Mouse (Mus musculus) heart, embryonic 15.5 days (tissue): Measurements from ENCODE around the gene Incenp. TPM values are rescaled to one million over a fixed set of nuclear protein-coding genes. Genes with fewer than 3 reads are reported as not detected.
"Not testable (repeated sequence)": the region's sequence is repeated elsewhere in the genome, so short reads cannot be mapped to it uniquely, and the experiment has no call there.

Experiments used
- ATAC-seq: fragments of 200-750 bp; cut with Nextera tagmentation; replicated peaks from 2 replicates; pipeline ENCODE4 v1.8.0; 2017; ENCODE audit warnings: low read depth, moderate TSS enrichment; ENCODE audit not compliant: insufficient number of reproducible peaks, insufficient read depth, low FRiP score
- H3K27ac ChIP-seq: fragments of 300-500 bp; sonication (generic); 2 replicates; pipeline ENCODE4 v1.5.1; 2015; ENCODE audit warnings: mild to moderate bottlenecking, inconsistent platforms
- H3K27me3 ChIP-seq: fragments of 300-500 bp; sonication (generic); 2 replicates; pipeline ENCODE4 v1.6.1; 2015; ENCODE audit warnings: inconsistent platforms
- H3K36me3 ChIP-seq: fragments of 300-500 bp; sonication (generic); 2 replicates; pipeline ENCODE4 v1.6.1; 2015; ENCODE audit warnings: mild to moderate bottlenecking, inconsistent platforms
- H3K4me1 ChIP-seq: fragments of 300-500 bp; sonication (generic); replicated peaks from 2 replicates; pipeline ENCODE4 v1.6.1; 2015; ENCODE audit warnings: inconsistent platforms
- H3K4me2 ChIP-seq: fragments of 300-500 bp; sonication (generic); 2 replicates; pipeline ENCODE4 v1.6.1; 2015; ENCODE audit warnings: inconsistent platforms, mild to moderate bottlenecking, moderate library complexity
- H3K4me3 ChIP-seq: fragments of 300-500 bp; sonication (generic); 2 replicates; pipeline ENCODE4 v1.5.1; 2015; ENCODE audit warnings: mild to moderate bottlenecking, inconsistent platforms
- H3K9ac ChIP-seq: fragments of 300-500 bp; sonication (generic); 2 replicates; pipeline ENCODE4 v1.6.1; 2015; ENCODE audit warnings: mild to moderate bottlenecking, inconsistent platforms
- H3K9me3 ChIP-seq: fragments of 300-500 bp; sonication (generic); replicated peaks from 2 replicates; pipeline ENCODE4 v1.6.1; 2016; ENCODE audit warnings: inconsistent platforms
- WGBS: fragments of 180-500 bp; shearing (Covaris S2); methylation state at CpG from one replicate; pipeline ENCODE4 v1.1.7; 2015; ENCODE audit warnings: mixed read lengths; 5-methylcytosine and 5-hydroxymethylcytosine counted together
- microRNA-seq: library from miRNA; unstranded; fragments of <30 nt; microRNA quantifications from one replicate; pipeline ENCODE4, GENCODE M21; 2016
- polyA plus RNA-seq: library from polyadenylated mRNA; unstranded; fragments of >200 nt; fragmentation: Nextera tagmentation; extraction: Ambion mirVana; gene quantifications from 2 replicates; pipeline ENCODE4 v1.2.1, GENCODE M21; 2015

Incenp gene
- polyA plus RNA-seq, 1 experiment from 2014 or later, result 56.9 TPM

DNA sequence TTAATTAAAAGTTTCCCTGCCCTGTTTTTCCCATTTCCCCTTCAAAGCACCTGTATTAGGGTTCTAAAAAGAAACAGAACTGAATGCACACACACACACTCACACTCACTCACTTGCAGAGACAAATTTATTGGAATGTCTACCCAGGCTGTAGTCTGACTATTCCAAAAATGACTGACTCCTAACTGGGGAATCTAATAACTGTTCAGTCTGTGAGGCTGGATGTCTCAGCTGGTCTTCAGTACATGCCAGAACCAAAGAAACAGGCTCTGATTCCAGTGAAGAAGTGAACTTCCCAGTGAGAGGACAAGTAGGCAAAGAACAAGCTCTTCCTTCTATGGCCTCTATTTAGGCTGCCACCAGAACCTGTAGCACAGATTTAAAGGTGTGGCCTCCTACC lies 33.9 kb downstream of the Incenp start:
- H3K36me3 ChIP-seq, result peaks cover 3% of the 10 kb centered on the region; the same call in 1 of the 2 replicates
- no peaks in the 10 kb centered on the region for H3K27me3 ChIP-seq
- no peak overlapping the region for H3K4me3 ChIP-seq
- no peaks in the 10 kb centered on the region for H3K4me1 ChIP-seq
- H3K9me3 ChIP-seq, result no peaks in the 10 kb centered on the region
- H3K4me2 ChIP-seq, result no peak overlapping the region
- no peak overlapping the region for H3K9ac ChIP-seq
- no peak for ATAC-seq
- H3K27ac ChIP-seq, result no peak overlapping the region

DNA sequence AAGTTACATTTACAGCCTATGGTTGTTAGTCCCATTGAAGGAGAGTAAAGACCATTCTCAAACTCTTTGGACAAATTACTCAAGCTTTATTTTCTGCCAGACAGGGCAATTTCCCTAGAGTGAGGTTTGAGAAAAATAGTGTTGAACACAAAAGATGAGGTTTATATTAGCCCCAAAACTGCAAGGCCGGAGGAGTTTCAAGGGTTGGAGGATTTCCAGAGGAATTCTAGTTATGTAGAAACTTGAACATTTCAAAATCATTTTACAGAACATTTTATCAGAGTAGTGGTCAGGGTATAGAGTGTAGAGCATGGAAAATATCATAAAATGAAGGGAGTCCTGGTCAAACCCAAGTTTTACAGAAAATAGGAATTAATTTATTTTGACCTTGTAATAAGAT lies 34.5 kb downstream of the Incenp start:
- no peak overlapping the region for H3K4me2 ChIP-seq
- no peak overlapping the region for H3K4me3 ChIP-seq
- 76% methylated on average over 1 of the region's 1 CpGs for WGBS
- H3K36me3 ChIP-seq, result no peaks in the 10 kb centered on the region
- H3K9me3 ChIP-seq, result no peaks in the 10 kb centered on the region
- no peak overlapping the region for H3K9ac ChIP-seq
- no peaks in the 10 kb centered on the region for H3K4me1 ChIP-seq
- H3K27ac ChIP-seq, result no peak overlapping the region
- no peaks in the 10 kb centered on the region for H3K27me3 ChIP-seq
- no peak for ATAC-seq

- not testable (repeated sequence) for H3K36me3 ChIP-seq, H3K27ac ChIP-seq, ATAC-seq, H3K4me3 ChIP-seq, H3K4me1 ChIP-seq, H3K4me2 ChIP-seq, H3K27me3 ChIP-seq, H3K9me3 ChIP-seq, H3K9ac ChIP-seq
- WGBS, result 70% methylated on average over 3 of the region's 3 CpGs
Measured at GRCm38 (mm10) chr19:9860821-9861220, 38.5 kb downstream of the Incenp start.

GRCm38 (mm10) chr19:9849368-9850075 lies 49.8 kb downstream of the Incenp start:
- H3K4me3 ChIP-seq, ATAC-seq, H3K9ac ChIP-seq, H3K4me1 ChIP-seq, H3K9me3 ChIP-seq, H3K36me3 ChIP-seq, H3K27ac ChIP-seq, H3K27me3 ChIP-seq, H3K4me2 ChIP-seq: not testable (repeated sequence)
- WGBS, result 65% methylated on average over 3 of the region's 3 CpGs

- Histone ChIP-seq H3K9ac (no peak within 1 kb of the TSS), H3K4me3 (no peak within 1 kb of the TSS), H3K27me3 (no peaks in the 10 kb centered on the region), H3K36me3 (no peaks in the 10 kb centered on the region), H3K4me1 (no peaks in the 10 kb centered on the region), H3K4me2 (no peak within 1 kb of the TSS), H3K27ac (no peak within 1 kb of the TSS), H3K9me3 (no peaks in the 10 kb centered on the region)
- 71% methylated on average over 2 of the region's 2 CpGs for WGBS
- no peak for ATAC-seq
Measured at GRCm38 (mm10) chr19:9847262-9847661, 52.1 kb downstream of the Incenp start, which contains the start of gene Scgb2a2. TSS of gene Scgb2a2 (plus strand) at chr19:9847562.

DNA sequence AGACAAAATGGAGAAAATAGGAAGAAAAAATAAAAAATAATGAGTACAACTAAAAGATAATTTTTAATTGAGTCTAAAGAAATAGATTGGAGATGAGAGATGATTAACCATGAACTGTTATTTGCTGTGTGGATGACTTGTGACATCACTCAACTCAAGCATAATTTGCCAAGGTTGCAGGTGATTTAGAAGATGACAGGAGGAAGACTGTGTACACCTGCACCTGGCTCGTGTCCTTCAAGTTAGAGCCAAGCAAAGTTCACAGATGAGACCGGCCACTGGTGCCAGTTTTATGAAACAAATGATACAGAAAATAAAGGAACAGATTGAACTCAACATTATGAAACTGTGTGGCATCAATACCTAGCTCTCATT lies 62.0 kb downstream of the Incenp start:
- no peaks in the 10 kb centered on the region for H3K27me3 ChIP-seq
- H3K9me3 ChIP-seq, result no peaks in the 10 kb centered on the region
- no peak for ATAC-seq
- no peaks in the 10 kb centered on the region for H3K36me3 ChIP-seq
- 61% methylated on average over 2 of the region's 2 CpGs for WGBS
- H3K27ac ChIP-seq, result no peak overlapping the region
- H3K4me3 ChIP-seq, result no peak overlapping the region
- no peak overlapping the region for H3K4me2 ChIP-seq
- no peaks in the 10 kb centered on the region for H3K4me1 ChIP-seq
- no peak overlapping the region for H3K9ac ChIP-seq

DNA sequence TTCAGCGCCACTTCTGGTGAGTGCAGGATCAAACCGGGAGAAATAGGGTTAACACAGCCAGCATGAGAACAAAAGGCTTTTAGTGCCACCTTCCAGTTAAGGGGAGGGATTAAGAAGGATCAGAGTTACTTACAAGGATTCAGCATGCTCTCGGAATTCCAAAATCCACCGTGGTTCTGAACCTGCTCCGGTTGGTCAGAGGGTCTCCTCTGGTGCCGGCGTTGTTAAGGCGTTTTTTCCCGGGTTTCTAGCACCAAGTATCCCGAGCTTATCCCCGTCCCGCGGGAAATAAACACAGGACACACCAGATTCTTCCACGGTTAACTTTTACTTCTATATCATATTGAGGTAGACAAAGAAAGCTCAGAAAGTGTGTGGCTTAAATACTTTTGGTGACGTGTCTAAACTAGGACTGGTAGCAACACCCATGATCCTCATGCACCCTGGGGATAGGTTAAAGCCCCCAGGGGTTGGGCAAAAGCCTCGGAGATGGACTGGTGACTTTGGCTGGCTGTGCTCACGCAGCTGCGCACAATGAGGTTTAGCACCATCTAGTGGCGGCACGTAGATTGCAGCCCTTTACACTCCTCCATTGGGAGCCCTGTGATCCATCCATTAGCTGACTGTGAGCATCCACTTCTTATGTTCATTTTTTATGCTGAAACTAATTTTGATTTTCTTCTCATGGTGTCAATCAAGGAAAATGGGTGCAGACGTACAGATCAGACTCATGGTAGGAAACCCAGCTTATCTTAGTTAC lies 62.6 kb downstream of the Incenp start:
- H3K27me3 ChIP-seq, H3K9me3 ChIP-seq, H3K36me3 ChIP-seq, H3K9ac ChIP-seq, H3K4me1 ChIP-seq: not testable (repeated sequence)
- H3K27ac ChIP-seq, result peak overlapping the region; percentile 74
- ATAC-seq, result peak; percentile 86
- WGBS, result 11% methylated on average over 19 of the region's 21 CpGs
- H3K4me3 ChIP-seq, result peak overlapping the region; percentile 46
- H3K4me2 ChIP-seq, result peak overlapping the region; percentile 43

Small RNA genes lying within 50 kb of the gene (microRNA-seq; reads per million reads assigned to microRNA genes)
- not detected for gene Gm22369
- not detected for gene Gm24484

Other genes with a start within 250 kb of the Incenp start
- gene Scgb2a2, start 52.0 kb downstream of the Incenp start, polyA plus RNA-seq, result not detected in 2 replicates
- gene Fth1, start 81.0 kb upstream of the Incenp start, polyA plus RNA-seq, result 1,879 and 1,985 TPM in 2 replicates
- 0.19 and 0.25 TPM in 2 replicates for gene Best1, start 102.1 kb upstream of the Incenp start, polyA plus RNA-seq
- gene Rab3il1, start 102.1 kb upstream of the Incenp start, polyA plus RNA-seq, result 21.8 and 30.0 TPM in 2 replicates
- 39.4 and 43.9 TPM in 2 replicates for gene Fads3, start 142.0 kb upstream of the Incenp start, polyA plus RNA-seq
- 29.3 and 48.4 TPM in 2 replicates for gene Fads2, start 202.2 kb upstream of the Incenp start, polyA plus RNA-seq